Mouse (Mus musculus) forebrain, embryonic 12.5 days (tissue): ENCODE measurements around the gene Rap1gap2. TPM values are rescaled to one million over a fixed set of nuclear protein-coding genes. Genes with fewer than 3 reads are reported as not detected.

Source experiments
- ATAC-seq: fragments of 200-750 bp; cut with Nextera tagmentation; 2 replicates; pipeline ENCODE4 v1.8.0; 2017; ENCODE audit warnings: moderate TSS enrichment; ENCODE audit not compliant: low FRiP score
- H3K27ac ChIP-seq: fragments of 300-500 bp; sonication (generic); 2 replicates; pipeline ENCODE4 v1.5.1; 2016; ENCODE audit warnings: mild to moderate bottlenecking
- H3K27me3 ChIP-seq: fragments of 300-500 bp; sonication (generic); 2 replicates; pipeline ENCODE4 v1.6.1; 2016; ENCODE audit warnings: mild to moderate bottlenecking
- H3K36me3 ChIP-seq: fragments of 300-500 bp; sonication (generic); replicated peaks from 2 replicates; pipeline ENCODE4 v1.6.1; 2016; ENCODE audit warnings: mild to moderate bottlenecking
- H3K4me1 ChIP-seq: fragments of 300-500 bp; sonication (generic); 2 replicates; pipeline ENCODE4 v1.6.1; 2016
- H3K4me2 ChIP-seq: fragments of 300-500 bp; sonication (generic); 2 replicates; pipeline ENCODE4 v1.6.1; 2016; ENCODE audit warnings: mild to moderate bottlenecking, moderate library complexity
- H3K4me3 ChIP-seq: fragments of 300-500 bp; sonication (generic); replicated peaks from 2 replicates; pipeline ENCODE4 v1.5.1; 2016; ENCODE audit warnings: mild to moderate bottlenecking
- H3K9ac ChIP-seq: fragments of 300-500 bp; sonication (generic); 2 replicates; pipeline ENCODE4 v1.6.1; 2016; ENCODE audit warnings: mild to moderate bottlenecking
- H3K9me3 ChIP-seq: fragments of 300-500 bp; sonication (generic); 2 replicates; pipeline ENCODE4 v1.6.1; 2016
- WGBS: fragments of 180-500 bp; shearing (Covaris S2); methylation state at CpG from one replicate; pipeline ENCODE4 v1.1.7; 2016; 5-methylcytosine and 5-hydroxymethylcytosine counted together
- polyA plus RNA-seq: library from polyadenylated mRNA; unstranded; fragments of >200 nt; fragmentation: Nextera tagmentation; extraction: Ambion mirVana; gene quantifications from 2 replicates; pipeline ENCODE4 v1.2.1, GENCODE M21; 2016

The Rap1gap2 gene
- polyA plus RNA-seq, 1 experiment from 2014 or later = 4.4 TPM

- ATAC-seq = no peak
- Histone ChIP-seq H3K36me3 (no peaks in the 10 kb centered on the region), H3K4me2 (no peak overlapping the region), H3K9ac (no peak overlapping the region), H3K4me1 (no peaks in the 10 kb centered on the region), H3K27ac (no peak overlapping the region), H3K9me3 (no peaks in the 10 kb centered on the region), H3K27me3 (no peaks in the 10 kb centered on the region), H3K4me3 (no peak overlapping the region)
- 87% methylated on average over 7 of the region's 7 CpGs for WGBS
These were observed 125.1 kb downstream of the Rap1gap2 start for GRCm38 (mm10) chr11:74485435-74486217.

- no peak for ATAC-seq
- 89% methylated on average over 5 of the region's 5 CpGs for WGBS
- H3K9me3 ChIP-seq = no peaks in the 10 kb centered on the region
These were observed 126.8 kb downstream of the Rap1gap2 start for GRCm38 (mm10) chr11:74483871-74484270.

GRCm38 (mm10) chr11:74483153-74483817 is 127.4 kb downstream of the Rap1gap2 start:
- WGBS = 80% methylated on average over 6 of the region's 6 CpGs
- no peak for ATAC-seq
- Histone ChIP-seq H3K9ac (no peak overlapping the region), H3K9me3 (no peaks in the 10 kb centered on the region), H3K27ac (no peak overlapping the region), H3K36me3 (no peaks in the 10 kb centered on the region), H3K27me3 (no peaks in the 10 kb centered on the region), H3K4me3 (no peak overlapping the region), H3K4me2 (no peak overlapping the region), H3K4me1 (0 out of 2 replicates have a peak, but pooled peaks cover 5% of the 10 kb centered on the region)

More at GRCm38 (mm10) chr11:74483871-74484270, 126.8 kb downstream of the Rap1gap2 start:
- Histone ChIP-seq H3K9ac (no peak overlapping the region), H3K27ac (no peak overlapping the region), H3K4me3 (no peak overlapping the region), H3K4me2 (no peak overlapping the region), H3K36me3 (no peaks in the 10 kb centered on the region), H3K27me3 (no peaks in the 10 kb centered on the region), H3K4me1 (0 out of 2 replicates have a peak, but pooled peaks cover 5% of the 10 kb centered on the region)

DNA sequence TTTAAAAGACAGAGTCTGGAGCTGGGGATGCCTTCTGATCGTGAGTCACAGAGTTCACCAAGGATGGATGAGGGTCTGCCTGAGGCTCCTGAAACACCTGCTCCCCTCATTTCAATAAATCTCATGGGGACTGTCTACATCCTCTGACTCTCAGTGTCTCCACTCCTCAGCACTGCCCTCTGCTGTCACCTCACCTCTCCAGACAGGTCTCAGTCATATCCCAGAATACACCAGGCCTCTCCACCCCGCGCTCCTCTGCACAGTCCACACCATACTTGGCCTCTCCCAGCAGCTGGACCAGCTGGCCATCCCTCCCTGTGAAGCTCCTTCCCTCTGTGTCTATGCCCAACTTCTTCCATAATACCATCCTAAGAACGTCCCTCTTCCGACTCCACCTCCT is 128.9 kb downstream of the Rap1gap2 start:
- Histone ChIP-seq H3K27ac (no peak overlapping the region), H3K4me3 (no peak overlapping the region), H3K4me1 (0 out of 2 replicates have a peak, but pooled peaks cover 5% of the 10 kb centered on the region), H3K36me3 (no peaks in the 10 kb centered on the region), H3K9ac (no peak overlapping the region), H3K9me3 (no peaks in the 10 kb centered on the region), H3K27me3 (no peaks in the 10 kb centered on the region), H3K4me2 (no peak overlapping the region)
- no peak for ATAC-seq
- WGBS = 66% methylated on average over 5 of the region's 5 CpGs

DNA sequence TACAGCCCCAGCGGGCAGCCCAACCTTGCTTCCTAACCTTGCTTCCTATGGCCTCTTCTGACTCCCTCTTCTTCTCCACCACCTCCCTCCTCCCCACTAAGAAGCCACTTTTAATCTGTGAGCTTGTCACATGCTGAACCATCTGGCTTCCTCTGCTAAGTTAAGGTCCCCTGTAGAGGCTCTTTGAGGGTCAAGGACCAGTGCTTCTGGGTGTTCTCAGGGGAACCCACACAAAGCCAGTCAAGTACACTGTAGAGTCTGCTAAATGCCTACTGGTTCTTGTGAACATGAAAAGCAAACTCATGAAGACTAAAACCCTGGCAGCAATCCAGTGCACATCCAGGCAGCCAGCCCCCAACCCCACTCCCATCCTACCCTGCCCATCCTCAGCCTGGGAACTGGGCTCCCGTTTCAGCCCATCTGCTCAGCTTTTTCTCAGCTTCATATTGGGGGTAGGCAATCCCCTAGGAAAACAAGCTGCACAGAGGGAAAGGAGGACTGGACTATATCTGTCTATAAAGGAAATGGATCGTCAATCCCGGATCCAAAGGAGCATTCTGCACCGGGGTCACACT is 130.9 kb downstream of the Rap1gap2 start:
- no peaks in the 10 kb centered on the region for H3K36me3 ChIP-seq
- H3K4me3 ChIP-seq = no peak overlapping the region
- no peak overlapping the region for H3K27ac ChIP-seq
- ATAC-seq = no peak
- no peak overlapping the region for H3K4me2 ChIP-seq
- H3K9me3 ChIP-seq = no peaks in the 10 kb centered on the region
- WGBS = 83% methylated on average over 5 of the region's 5 CpGs
- H3K9ac ChIP-seq = no peak overlapping the region
- H3K27me3 ChIP-seq = no peaks in the 10 kb centered on the region
- H3K4me1 ChIP-seq = 0 out of 2 replicates have a peak, but pooled peaks cover 5% of the 10 kb centered on the region

DNA sequence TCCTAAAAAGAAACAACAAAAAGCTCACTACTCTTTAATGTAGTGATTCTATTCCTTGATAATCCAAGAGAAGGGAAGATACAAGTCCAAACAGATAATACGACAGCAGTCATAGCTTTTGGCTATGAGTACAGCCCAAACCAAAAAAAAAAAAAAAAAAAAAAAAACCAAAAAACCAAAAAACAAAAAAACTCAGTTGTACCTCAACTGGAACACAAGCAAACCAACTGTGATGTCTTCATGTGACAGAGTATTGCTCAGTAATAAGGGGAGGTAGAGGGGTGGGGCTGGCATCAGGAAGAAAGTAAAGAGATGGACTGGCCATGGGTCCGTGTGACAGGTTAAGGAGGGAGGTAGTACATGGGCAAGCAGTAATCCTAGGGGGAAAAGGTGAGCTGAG is 131.8 kb downstream of the Rap1gap2 start:
- no peak for ATAC-seq
- H3K9ac ChIP-seq = no peak overlapping the region
- no peak overlapping the region for H3K4me3 ChIP-seq
- no peak overlapping the region for H3K4me2 ChIP-seq
- H3K9me3 ChIP-seq = no peaks in the 10 kb centered on the region
- no peaks in the 10 kb centered on the region for H3K36me3 ChIP-seq
- WGBS = 91% methylated on average over 2 of the region's 2 CpGs
- H3K27me3 ChIP-seq = no peaks in the 10 kb centered on the region
- H3K4me1 ChIP-seq = 0 out of 2 replicates have a peak, but pooled peaks cover 5% of the 10 kb centered on the region
- H3K27ac ChIP-seq = no peak overlapping the region

DNA sequence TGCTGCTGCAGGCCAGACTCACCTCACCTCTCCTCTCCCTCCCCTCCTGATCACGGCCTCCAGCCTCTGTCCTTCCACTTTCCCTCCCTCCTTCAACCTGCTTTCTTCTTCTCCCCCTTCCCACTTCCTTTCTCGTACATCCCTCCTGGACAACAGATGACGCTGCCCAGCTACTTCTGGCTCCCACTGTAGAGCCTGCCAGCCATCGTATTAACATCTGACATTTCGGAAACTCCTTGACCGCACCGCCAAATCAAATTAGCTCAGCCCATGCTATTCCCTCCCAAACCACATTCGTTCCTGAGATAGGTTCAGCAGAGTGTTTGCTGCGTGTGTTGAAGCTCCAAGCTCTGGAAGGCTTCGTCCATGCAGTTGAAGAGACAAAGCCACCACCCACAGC is 138.0 kb downstream of the Rap1gap2 start:
- no peak overlapping the region for H3K4me3 ChIP-seq
- 86% methylated on average over 10 of the region's 10 CpGs for WGBS
- no peak overlapping the region for H3K27ac ChIP-seq
- H3K9me3 ChIP-seq = no peaks in the 10 kb centered on the region
- H3K4me2 ChIP-seq = no peak overlapping the region
- peaks cover 11% of the 10 kb centered on the region for H3K4me1 ChIP-seq
- H3K36me3 ChIP-seq = no peaks in the 10 kb centered on the region
- no peak for ATAC-seq
- no peak overlapping the region for H3K9ac ChIP-seq
- no peaks in the 10 kb centered on the region for H3K27me3 ChIP-seq

GRCm38 (mm10) chr11:74468195-74468594 is 142.5 kb downstream of the Rap1gap2 start:
- WGBS = 42% methylated on average over 6 of the region's 6 CpGs
- no peak overlapping the region for H3K9ac ChIP-seq
- no peaks in the 10 kb centered on the region for H3K36me3 ChIP-seq
- no peaks in the 10 kb centered on the region for H3K9me3 ChIP-seq
- peak; percentile 75; the same call in 1 of the 2 replicates for ATAC-seq
- H3K27me3 ChIP-seq = no peaks in the 10 kb centered on the region
- no peak overlapping the region for H3K4me2 ChIP-seq
- no peak overlapping the region for H3K4me3 ChIP-seq
- 0 out of 2 replicates have a peak overlapping the region, but pooled peaks have one; percentile 14 for H3K27ac ChIP-seq
- H3K4me1 ChIP-seq = peaks cover 20% of the 10 kb centered on the region

GRCm38 (mm10) chr11:74465712-74466111 is 145.0 kb downstream of the Rap1gap2 start:
- no peak overlapping the region for H3K9ac ChIP-seq
- WGBS = 46% methylated on average over 7 of the region's 7 CpGs
- ATAC-seq = no peak
- no peaks in the 10 kb centered on the region for H3K27me3 ChIP-seq
- H3K4me3 ChIP-seq = no peak overlapping the region
- H3K4me1 ChIP-seq = peaks cover 20% of the 10 kb centered on the region
- H3K27ac ChIP-seq = no peak overlapping the region
- H3K4me2 ChIP-seq = no peak overlapping the region
- H3K9me3 ChIP-seq = no peaks in the 10 kb centered on the region
- H3K36me3 ChIP-seq = no peaks in the 10 kb centered on the region

GRCm38 (mm10) chr11:74464181-74464977 is 146.3 kb downstream of the Rap1gap2 start:
- H3K27me3 ChIP-seq = no peaks in the 10 kb centered on the region
- 82% methylated on average over 10 of the region's 10 CpGs for WGBS
- ATAC-seq = no peak
- no peak overlapping the region for H3K9ac ChIP-seq
- H3K27ac ChIP-seq = no peak overlapping the region
- peaks cover 20% of the 10 kb centered on the region for H3K4me1 ChIP-seq
- no peak overlapping the region for H3K4me2 ChIP-seq
- no peak overlapping the region for H3K4me3 ChIP-seq
- no peaks in the 10 kb centered on the region for H3K36me3 ChIP-seq
- no peaks in the 10 kb centered on the region for H3K9me3 ChIP-seq

DNA sequence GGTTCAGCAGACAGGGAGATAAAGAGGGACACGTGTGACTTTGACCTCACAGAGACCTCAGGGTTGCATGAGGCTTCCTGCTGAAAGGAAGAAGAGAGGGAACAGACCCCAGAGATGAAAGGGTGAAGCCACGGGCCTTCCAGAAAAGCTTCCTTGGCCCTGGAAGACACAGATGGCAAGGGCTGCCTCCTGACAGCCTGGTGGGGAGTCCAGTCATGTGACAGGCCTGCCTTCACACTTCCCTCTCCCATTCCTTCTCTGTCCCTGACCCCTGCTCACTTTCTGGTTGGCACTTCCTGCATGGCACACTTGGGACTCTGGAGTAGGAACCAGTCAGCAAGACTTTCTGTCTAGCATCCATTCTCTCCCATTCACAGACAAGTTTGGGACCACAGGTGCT is 148.1 kb downstream of the Rap1gap2 start:
- ATAC-seq = no peak
- Histone ChIP-seq H3K9ac (no peak overlapping the region), H3K36me3 (no peaks in the 10 kb centered on the region), H3K27ac (no peak overlapping the region), H3K4me1 (peaks cover 9% of the 10 kb centered on the region; the same call in 1 of the 2 replicates), H3K9me3 (no peaks in the 10 kb centered on the region), H3K27me3 (no peaks in the 10 kb centered on the region), H3K4me3 (no peak overlapping the region), H3K4me2 (no peak overlapping the region)
- 42% methylated on average over 2 of the region's 2 CpGs for WGBS

DNA sequence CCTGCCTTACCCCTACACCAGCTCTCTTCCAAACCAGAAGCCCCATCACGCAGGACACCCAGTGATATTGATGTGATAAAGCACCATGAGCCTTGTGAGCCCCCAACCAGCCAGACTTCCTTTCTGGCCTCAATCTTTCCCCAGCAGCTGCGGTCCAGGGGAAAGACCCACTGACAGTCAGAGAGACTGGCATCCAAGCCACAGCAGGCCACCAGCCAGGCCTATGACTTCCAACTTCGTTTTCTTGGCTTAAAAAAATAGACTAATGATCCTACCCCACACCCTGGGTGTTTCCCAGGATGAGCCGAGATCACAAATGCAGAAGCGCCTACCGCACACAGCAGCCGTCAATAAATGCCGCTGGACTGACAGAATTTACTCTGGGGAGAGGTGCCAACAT is 151.1 kb downstream of the Rap1gap2 start:
- ATAC-seq = no peak
- Histone ChIP-seq H3K4me2 (no peak overlapping the region), H3K9ac (no peak overlapping the region), H3K36me3 (no peaks in the 10 kb centered on the region), H3K27me3 (no peaks in the 10 kb centered on the region), H3K9me3 (no peaks in the 10 kb centered on the region), H3K4me3 (no peak overlapping the region), H3K4me1 (peaks cover 3% of the 10 kb centered on the region; the same call in 1 of the 2 replicates), H3K27ac (no peak overlapping the region)
- 88% methylated on average over 8 of the region's 8 CpGs for WGBS
